Mouse (Mus musculus): ENCODE measurements at regions not wholly inside any gene's neighbourhood (a gene's known extent, or its start where the extent isn't known, plus 50 kb on each side); places are given as distances from the start of the nearest gene placed in this dataset.
"Not testable (repeated sequence)": the region's sequence is repeated elsewhere in the genome, so short reads cannot be mapped to it uniquely, and the experiment has no call there.

DNA sequence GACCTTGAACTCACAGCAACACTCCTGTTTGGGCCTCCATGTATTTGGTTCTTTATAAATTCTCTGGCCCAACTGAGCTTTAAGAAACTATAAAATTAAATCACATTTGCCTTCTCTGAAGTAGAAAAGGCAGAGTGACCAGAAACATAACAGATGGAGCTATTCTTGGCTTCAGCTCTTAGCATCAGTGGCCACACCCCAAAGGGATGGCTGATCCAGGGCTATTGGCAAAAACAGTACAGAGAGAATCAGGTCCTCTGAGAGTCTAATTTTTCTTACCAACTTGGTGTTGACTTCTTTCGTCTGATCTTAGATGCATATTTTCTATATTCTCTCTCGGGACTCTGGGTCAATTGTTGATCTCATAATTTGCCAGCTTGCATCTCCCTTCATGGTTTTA, 103.2 kb upstream of the Arhgap20 start:
- DNase-seq (ENCODE audit: low spot score): no peak

DNA sequence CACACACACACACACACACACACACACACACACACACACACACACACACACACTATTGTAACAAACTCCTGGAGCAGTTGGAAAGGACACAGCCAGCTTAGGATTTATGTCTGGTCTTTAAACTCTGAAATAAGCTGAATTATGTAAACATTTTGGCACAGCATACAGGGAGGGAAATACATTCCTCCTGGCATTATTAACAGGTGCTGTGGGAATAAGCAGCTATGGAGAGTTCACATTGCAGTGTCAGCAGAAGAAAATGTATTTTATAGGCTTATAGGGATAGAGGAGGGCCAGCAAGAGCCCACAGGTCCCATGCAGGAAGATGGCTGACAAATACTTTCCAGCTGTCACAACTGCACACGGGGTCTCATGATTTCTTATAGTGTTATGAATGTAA, 100.8 kb upstream of the Arhgap20 start:
- DNase-seq (ENCODE audit: low spot score): no peak

DNA sequence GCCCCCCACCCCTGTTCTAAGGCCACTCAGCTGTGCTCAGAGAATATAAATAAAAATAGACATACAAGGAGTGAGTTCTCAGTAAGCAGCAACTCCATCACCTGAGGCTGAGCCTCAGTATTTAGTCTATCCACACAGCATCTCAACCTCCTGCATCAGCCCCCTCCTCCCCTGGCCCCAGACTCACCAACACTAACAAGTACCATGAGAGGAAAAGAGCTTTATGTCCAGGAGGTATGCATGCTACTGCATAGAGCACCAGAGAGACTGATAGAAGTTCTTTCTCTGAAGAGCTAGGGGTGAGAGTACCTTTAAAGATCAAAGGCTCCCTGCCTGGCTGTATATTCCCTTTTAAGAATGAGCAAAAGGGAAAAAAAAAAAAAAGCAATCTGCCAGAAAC, 100.3 kb upstream of the Arhgap20 start:
- no peak for DNase-seq (ENCODE audit: low spot score)

DNA sequence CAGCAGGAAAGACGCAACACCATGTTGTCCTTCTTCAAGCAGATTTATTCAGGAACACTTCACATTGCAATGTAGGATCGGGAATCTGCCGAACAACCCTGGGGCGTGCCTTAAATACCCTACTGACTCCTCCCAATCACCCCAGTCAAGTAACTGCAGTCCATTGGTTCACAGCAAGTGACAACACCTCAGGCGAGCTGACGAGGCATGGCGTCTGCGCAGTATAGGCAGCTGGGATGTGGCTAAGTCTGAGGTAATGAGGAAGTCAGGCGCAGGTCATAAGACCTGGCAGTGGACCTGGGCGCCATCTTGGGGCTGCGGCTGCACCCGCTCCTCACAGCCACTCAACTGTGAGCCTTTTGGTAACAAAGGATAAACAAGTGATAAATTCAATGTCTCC, 96.2 kb upstream of the Arhgap20 start:
- DNase-seq (ENCODE audit: low spot score): not testable (repeated sequence)

DNA sequence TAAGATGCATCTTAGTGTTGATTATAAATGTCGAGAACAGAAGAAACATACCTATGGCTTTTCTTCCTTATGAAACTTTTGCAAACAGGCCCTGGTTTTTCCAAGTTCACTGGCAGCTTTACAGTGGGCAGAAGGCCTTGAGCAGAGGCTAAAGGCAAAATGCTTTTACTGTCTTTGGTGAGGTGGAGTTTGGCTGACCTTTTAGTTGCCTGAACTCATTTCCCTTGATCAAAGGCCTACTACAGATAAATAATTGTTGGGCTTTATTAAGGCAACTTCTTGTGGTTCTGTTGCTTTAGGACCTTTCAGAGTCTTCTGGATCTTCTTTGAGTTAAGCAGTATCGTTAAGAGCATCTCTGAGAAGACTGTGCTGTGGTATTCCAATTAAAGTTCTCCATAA, 94.6 kb upstream of the Arhgap20 start:
- no peak for DNase-seq (ENCODE audit: low spot score)

DNA sequence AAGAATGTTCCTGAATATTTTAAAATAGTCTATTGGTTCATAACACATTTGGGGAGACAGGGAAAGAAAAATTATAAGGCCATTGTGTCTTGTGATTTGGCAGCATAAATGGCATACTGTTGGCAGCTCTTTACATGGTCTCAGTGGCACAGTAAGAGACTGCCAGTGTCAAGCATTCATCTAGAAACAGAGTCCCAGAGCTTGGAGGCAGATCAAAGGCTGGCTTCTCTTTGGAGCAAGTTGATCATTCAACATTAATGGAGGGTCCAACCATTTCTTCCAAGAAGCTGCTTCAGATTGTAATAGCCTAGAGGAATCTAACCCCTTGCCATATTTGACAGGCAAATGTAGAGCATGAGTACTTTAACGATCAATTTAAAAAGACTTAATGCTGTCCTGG, 78.6 kb upstream of the Arhgap20 start:
- no peak for DNase-seq (ENCODE audit: low spot score)

DNA sequence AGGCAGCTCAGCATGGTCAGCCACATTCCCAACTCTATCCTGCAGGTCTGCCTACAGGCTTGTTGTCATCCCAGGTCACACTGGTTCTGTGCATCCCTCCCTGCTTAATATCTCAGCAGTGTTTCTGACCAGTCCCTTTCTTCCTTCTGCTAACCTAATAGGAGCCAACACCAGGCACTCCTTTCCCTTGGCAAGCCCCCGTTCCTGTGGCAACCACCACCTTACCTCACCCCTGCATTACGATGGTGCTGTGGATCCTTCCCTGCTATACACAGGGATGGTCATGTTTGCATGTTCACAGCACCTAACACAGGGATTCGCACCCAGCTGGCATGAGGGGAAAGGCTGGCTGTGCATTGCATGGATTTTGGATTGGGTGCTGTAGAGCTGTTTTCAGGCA, 50.8 kb upstream of the Arhgap20 start:
- no peak for DNase-seq (ENCODE audit: low spot score)
